Mouse (Mus musculus) lung, adult 18-20 months (tissue): ENCODE data around the gene Alkbh4.
"Not testable (repeated sequence)": the region's sequence is repeated elsewhere in the genome, so short reads cannot be mapped to it uniquely, and the experiment has no call there.

Source experiments
- DNase-seq, 2 experiments: peaks; one replicate each; pipeline ENCODE4 v3.0.0; 2022; ENCODE audit warnings: mixed read lengths in 2 of 2

Alkbh4 gene

GRCm38 (mm10) chr5:136135571-136136291, at the start of gene Alkbh4, which contains the start of gene Lrwd1:
TSS of gene Alkbh4 (plus strand) at chr5:136136146.
TSS of gene Lrwd1 (minus strand) at chr5:136136074.
- DNase-seq, result peak; percentile 96 to 98

- no peak for DNase-seq
Measured at GRCm38 (mm10) chr5:136086290-136086689, 49.7 kb upstream of the Alkbh4 start.

- DNase-seq, result no peak
Measured at GRCm38 (mm10) chr5:136088821-136089575, 46.9 kb upstream of the Alkbh4 start.

- no peak for DNase-seq
Measured at GRCm38 (mm10) chr5:136091927-136092326, 44.0 kb upstream of the Alkbh4 start.

GRCm38 (mm10) chr5:136094249-136095010, 41.5 kb upstream of the Alkbh4 start:
- no peak for DNase-seq

- DNase-seq, result no peak
Measured at GRCm38 (mm10) chr5:136095089-136095488, 40.9 kb upstream of the Alkbh4 start.

- no peak for DNase-seq
Measured at GRCm38 (mm10) chr5:136098536-136098935, 37.4 kb upstream of the Alkbh4 start.

GRCm38 (mm10) chr5:136102099-136102820, 33.7 kb upstream of the Alkbh4 start:
- peak; percentile 72 to 76 for DNase-seq

GRCm38 (mm10) chr5:136104511-136104910, 31.4 kb upstream of the Alkbh4 start:
- DNase-seq, result no peak

- no peak for DNase-seq
Measured at GRCm38 (mm10) chr5:136108486-136108885, 27.5 kb upstream of the Alkbh4 start.

- DNase-seq, result no peak
Measured at GRCm38 (mm10) chr5:136109042-136109441, 26.9 kb upstream of the Alkbh4 start.

GRCm38 (mm10) chr5:136113546-136113945, 22.4 kb upstream of the Alkbh4 start:
- DNase-seq, result not testable (repeated sequence)

- peak; percentile 94 to 96 for DNase-seq
Measured at GRCm38 (mm10) chr5:136115891-136116783, 19.8 kb upstream of the Alkbh4 start, which contains the start of gene Polr2j. TSS of gene Polr2j (plus strand) at chr5:136116631.

GRCm38 (mm10) chr5:136116784-136117112, 19.2 kb upstream of the Alkbh4 start:
- no peak for DNase-seq

GRCm38 (mm10) chr5:136122165-136122564, 13.8 kb upstream of the Alkbh4 start:
- no peak for DNase-seq

- DNase-seq, result no peak
Measured at GRCm38 (mm10) chr5:136136292-136136990, 495 bp downstream of the Alkbh4 start.

GRCm38 (mm10) chr5:136137658-136138274, 1.8 kb downstream of the Alkbh4 start:
- peak in 1 of 2 experiments; percentile 40 for DNase-seq

GRCm38 (mm10) chr5:136139393-136139792, 3.4 kb downstream of the Alkbh4 start:
- DNase-seq, result no peak

- DNase-seq, result no peak
Measured at GRCm38 (mm10) chr5:136140057-136140482, 4.1 kb downstream of the Alkbh4 start.

- no peak for DNase-seq
Measured at GRCm38 (mm10) chr5:136142746-136143145, 6.8 kb downstream of the Alkbh4 start.
